Mouse (Mus musculus) heart, postnatal 14 days (tissue): ENCODE data around the gene Gm10408. TPM values are rescaled to one million over a fixed set of nuclear protein-coding genes. Genes with fewer than 3 reads are reported as not detected.
"Not testable (repeated sequence)": the region's sequence is repeated elsewhere in the genome, so short reads cannot be mapped to it uniquely, and the experiment has no call there.

ENCODE experiments used
- DNase-seq, 2 experiments: peaks; one replicate each; pipeline ENCODE4 v3.0.0; 2021 to 2022
- intact Hi-C: fragments of 180-260 bp; cut with DNase I; formaldehyde crosslinking; loops from one replicate; pipeline ENCODE4 v1.15.1; 2025
- long read RNA-seq, 2 experiments: library from polyadenylated mRNA; stranded (forward); transcript quantifications; one replicate each; pipeline ENCODE4 v2.0.0; 2021
- total RNA-seq, 2 experiments: library from RNA; stranded (reverse); gene quantifications; 2 replicates each; pipeline ENCODE4 v1.2.3; 2021

Gm10408 gene
- not detected for total RNA-seq
- long read RNA-seq, experiment 1: 0 reads
- long read RNA-seq, experiment 2: 0 reads

DNA sequence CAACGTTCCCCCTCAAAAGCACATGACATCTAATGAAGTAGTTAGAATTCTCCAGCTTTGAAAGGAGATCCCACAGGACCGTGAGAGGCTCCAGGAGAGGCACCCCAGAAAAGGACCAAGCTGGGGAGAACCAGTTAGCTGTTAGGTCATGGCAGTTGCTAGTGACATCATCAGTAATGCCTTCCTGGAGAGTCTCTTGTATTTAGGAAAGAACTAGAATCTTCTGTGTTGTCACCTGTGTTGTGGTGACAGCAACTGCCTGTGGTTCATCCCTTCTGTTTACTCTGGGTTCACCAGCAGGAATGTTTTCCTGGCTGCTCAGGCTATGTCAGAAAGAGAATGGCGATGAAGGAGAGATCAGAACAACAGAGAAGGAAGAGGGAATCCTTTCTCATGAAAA is at the start of gene Gm10408:
Gene Gm10408, plus strand, starts transcription at position 301 of the 400 bp plus-strand sequence.
- DNase-seq, intact Hi-C loops: not testable (repeated sequence)

DNA sequence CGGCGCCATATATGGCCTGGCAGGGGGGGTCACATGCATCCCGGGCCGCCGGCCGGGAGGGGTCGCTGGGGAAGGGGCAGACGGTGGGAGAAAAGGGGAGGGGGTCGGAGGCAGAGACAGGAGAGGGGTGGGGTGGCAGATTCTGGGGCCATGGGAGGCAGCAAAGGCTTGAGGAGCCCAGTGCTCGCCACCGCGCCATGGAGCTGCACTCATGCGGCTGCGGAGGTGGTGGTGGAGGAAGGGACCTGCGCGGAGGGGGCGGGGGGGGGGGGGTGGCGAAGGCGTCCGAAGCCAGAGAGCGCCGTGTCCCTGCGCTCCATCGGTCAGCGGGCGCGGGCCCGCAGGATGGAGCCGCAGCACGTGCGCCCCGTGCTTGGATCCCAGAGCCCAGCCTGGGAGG is 36.9 kb upstream of the Gm10408 start, which contains the start of gene Gm10409:
Gene Gm10409, plus strand, starts transcription at position 301 of the 400 bp plus-strand sequence.
- intact Hi-C loops, DNase-seq: not testable (repeated sequence)

DNA sequence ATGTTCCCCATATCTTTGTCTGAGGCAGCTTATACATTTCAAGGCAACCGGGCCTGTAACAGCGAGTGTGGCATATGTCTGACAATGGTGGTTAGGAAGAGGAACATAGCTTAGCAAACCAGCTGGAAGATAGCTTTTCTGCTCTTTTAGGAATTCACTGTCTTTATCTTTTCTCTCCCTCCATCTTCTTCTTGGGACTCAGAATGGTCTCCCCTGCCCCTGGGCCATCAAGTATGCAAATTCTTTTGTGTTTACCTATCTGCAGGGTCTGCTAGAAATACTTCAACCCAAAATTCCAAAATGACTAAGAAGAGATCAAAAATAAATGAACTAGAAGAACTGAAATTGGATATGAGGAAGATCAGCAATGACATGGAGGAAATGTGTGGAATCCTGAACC is 21.4 kb upstream of the Gm10408 start, which contains the start of gene Gm3005:
Gene Gm3005, plus strand, starts transcription at position 301 of the 400 bp plus-strand sequence.
- intact Hi-C loops: not testable (repeated sequence)

More for the DNA sequence above, 21.4 kb upstream of the Gm10408 start, which contains the start of gene Gm3005:
- not testable (repeated sequence) for DNase-seq

Other genes starting within 250 kb of the Gm10408 start
- 1 to 10 TPM; 3.0 to 4.2 TPM for gene D830030K20Rik, start 240.9 kb upstream of the Gm10408 start, total RNA-seq
- gene Gm2956, start 116.8 kb upstream of the Gm10408 start, total RNA-seq: not detected
- not detected for gene Gm10413, start 54.3 kb upstream of the Gm10408 start, total RNA-seq
- under 1 TPM; 0.49 to 0.50 TPM for gene Gm10409, start 36.8 kb upstream of the Gm10408 start, total RNA-seq
- under 1 TPM in 1 of 2 experiments, not detected in 1; 0.74 TPM for gene Gm3005, start 21.3 kb upstream of the Gm10408 start, total RNA-seq
- gene Gm3012, start 185.1 kb downstream of the Gm10408 start, total RNA-seq: not detected
- under 1 TPM; 0.49 to 0.50 TPM for gene Gm3020, start 202.7 kb downstream of the Gm10408 start, total RNA-seq
- gene Gm3043, start 239.4 kb downstream of the Gm10408 start, total RNA-seq: not detected